Mouse (Mus musculus) gastrocnemius, postnatal 36 days (tissue): ENCODE results near the gene Gys2. TPM values are rescaled to one million over a fixed set of nuclear protein-coding genes. Genes with fewer than 3 reads are reported as not detected.

Experiments used
- DNase-seq, 2 experiments: peaks; one replicate each; pipeline ENCODE4 v3.0.0; 2022
- intact Hi-C: fragments of 180-260 bp; cut with DNase I; formaldehyde crosslinking; loops from one replicate; pipeline ENCODE4 v1.15.1; 2025
- total RNA-seq, 2 experiments: library from RNA; stranded (reverse); gene quantifications; 2 replicates each; pipeline ENCODE4 v1.2.3; 2021

Gene Gys2
- total RNA-seq, 2 experiments from 2014 or later = 0.76 TPM; not detected in 1

DNA sequence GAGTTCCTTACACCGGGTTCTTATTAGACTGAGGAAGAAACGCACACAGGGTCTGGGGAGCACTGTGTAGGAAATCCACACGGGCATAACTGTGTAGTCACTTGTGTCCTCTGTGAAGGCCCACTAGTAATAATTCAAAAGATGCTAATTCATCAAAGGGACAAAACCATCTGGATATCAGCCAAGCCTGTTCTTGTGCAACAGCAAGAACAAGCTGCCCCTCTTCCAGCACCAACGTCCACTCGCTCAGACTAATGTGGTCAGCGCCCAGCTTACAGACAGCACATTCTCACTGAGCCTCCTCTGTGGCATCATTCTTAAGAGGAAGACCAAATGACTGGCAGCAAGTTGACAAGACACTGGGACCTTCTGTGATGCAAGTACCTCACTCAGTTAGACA is 92.9 kb downstream of the Gys2 start:
- no peak for DNase-seq
- intact Hi-C loops = no loop called here

DNA sequence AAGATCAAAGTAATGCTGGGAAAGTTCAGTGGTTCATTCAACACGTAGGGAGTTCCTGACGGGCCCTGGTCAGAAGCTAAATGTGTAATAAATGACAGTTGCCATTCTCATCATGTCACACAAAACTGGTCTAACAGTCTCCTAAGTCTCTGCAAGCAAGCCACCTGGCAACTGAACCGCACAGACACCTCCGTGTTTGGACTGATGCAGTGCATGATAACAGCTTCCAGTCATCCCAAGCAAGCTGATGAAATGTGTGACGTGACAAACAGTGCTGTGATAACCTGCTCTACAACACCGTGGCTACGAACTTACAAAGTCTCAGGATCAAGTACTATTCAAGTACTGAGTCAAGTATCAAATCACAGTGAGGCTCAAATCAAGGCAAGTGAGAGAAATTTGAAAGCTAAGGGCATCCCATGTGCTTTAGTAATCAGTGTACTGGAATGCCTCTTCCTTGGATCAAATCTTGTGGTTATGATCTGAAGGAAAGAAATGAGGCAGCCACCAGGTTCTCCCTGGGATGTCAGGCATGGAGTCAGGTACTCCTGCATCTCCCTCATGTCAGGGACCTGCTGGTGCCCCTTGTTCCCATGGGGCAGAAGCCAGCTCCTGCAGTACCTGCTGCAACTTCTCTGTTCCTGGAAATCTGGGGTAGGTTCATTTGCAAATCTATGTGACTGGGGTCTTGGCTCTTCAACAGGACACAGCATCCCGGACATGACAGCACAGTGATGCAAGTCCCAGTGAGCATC is 94.2 kb downstream of the Gys2 start:
- DNase-seq = no peak
- intact Hi-C loops = no loop called here

DNA sequence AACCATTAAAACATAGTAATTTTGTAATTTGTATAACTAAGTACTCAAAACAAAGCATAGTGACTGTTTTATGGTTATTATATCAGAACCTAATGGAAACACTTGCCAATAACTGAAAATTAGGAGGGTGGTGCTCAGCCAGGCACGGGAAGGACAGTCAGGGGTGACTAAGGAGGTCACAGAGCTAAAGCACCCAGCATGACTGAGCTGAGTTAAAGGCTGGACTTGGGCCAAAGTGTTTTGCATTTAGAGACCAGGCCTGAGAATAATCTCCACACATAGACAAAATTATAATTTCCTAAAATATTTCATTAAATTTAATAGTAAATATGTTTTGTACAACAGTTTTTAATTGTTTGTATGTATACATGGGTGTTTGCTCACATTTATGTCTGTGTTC is 95.8 kb downstream of the Gys2 start:
- intact Hi-C loops = no loop called here
- no peak for DNase-seq

Other genes with a start within 250 kb of the Gys2 start
- gene Iapp, start 174.7 kb downstream of the Gys2 start, total RNA-seq = not detected
- not detected for gene Slco1a5, start 150.1 kb downstream of the Gys2 start, total RNA-seq
- gene Pyroxd1, start 127.5 kb downstream of the Gys2 start, total RNA-seq = 1 to 10 TPM; 8.0 to 8.3 TPM
- 1 to 10 TPM; 4.8 to 6.2 TPM for gene Recql, start 86.0 kb downstream of the Gys2 start, total RNA-seq
- gene Golt1b, start 85.9 kb downstream of the Gys2 start, total RNA-seq = 10 to 100 TPM; 14.2 to 16.9 TPM
- not detected for gene Spx, start 59.7 kb downstream of the Gys2 start, total RNA-seq
- gene Ldhb, start 34.8 kb upstream of the Gys2 start, total RNA-seq = 100 to 1,000 TPM; 236 to 395 TPM
- 10 to 100 TPM in 1 of 2 experiments, 1 to 10 TPM in 1; 6.4 to 10.8 TPM for gene Kcnj8, start 98.5 kb upstream of the Gys2 start, total RNA-seq
- 100 to 1,000 TPM; 124 to 126 TPM for gene Abcc9, start 229.2 kb upstream of the Gys2 start, total RNA-seq